Mouse (Mus musculus): ENCODE results near the gene Fkbp6.

Fkbp6 gene

DNA sequence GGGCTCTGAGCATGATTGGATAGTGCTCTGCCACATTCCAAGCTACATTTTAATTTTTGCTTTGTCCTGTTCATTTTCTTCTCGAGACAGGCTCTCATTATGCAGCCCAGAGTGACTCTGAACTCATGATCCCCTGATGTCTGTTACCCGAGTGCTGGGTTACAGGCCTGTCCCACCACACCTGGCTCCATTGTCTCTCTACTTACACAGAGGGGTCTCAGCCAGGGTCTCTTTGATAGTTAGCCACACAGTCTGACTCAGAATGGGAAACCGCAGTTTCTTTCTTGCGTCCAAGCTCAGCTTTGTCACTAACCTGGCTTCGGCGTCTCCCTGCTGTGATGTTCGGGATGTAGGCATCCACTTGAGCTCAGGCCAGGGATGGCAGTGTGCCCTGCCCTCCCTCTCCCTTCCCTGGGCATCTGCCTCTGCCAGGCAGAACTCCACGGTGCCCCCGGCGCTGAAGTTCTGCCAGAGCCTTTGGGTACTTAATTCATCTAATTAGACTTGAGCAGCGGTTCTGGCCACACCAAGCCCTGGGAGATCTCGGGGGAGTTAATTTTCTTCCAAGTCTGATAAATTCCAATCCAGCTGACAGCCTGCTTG lies 78.2 kb downstream of the Fkbp6 start:
- DNase-seq, result no peak

DNA sequence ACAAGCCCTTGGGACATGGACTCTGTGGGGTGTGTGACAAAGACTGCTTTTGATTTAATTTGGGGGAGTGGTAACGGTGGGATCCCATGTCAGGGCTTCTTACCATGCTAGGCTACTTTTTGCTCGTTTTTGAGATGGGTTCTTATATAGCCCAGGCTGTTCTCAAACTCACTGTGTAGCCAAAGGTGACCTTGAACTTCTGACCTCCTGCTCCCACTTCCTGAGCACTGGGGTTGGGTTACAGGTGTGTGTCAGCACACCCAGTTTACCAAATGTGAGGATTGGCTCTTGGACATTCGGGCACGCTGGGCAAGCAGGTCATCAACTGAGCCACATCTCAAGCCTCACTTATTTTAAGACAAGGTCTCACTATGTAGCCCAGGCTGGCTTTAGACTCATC lies 79.5 kb downstream of the Fkbp6 start:
- no peak for DNase-seq

DNA sequence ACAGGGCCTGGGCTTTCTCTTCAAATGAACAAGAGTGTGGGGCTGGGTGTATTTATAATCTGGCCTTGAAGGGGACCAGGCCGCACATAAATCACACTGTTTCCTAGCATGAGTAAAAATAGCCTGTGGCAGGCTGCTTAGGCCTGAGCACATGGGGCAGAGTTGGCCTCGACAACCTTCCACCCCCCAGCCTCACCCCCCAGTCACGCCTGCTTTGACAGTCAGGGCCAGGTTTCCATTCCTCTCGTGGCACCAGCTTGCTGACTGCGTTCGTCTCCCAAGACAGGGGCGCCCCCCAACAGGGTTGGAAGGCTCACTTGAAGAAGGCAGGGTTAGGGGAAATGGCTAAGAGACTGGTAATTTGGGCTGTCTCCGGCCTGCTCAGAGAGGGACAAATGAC lies 80.4 kb downstream of the Fkbp6 start:
- DNase-seq, result no peak

DNA sequence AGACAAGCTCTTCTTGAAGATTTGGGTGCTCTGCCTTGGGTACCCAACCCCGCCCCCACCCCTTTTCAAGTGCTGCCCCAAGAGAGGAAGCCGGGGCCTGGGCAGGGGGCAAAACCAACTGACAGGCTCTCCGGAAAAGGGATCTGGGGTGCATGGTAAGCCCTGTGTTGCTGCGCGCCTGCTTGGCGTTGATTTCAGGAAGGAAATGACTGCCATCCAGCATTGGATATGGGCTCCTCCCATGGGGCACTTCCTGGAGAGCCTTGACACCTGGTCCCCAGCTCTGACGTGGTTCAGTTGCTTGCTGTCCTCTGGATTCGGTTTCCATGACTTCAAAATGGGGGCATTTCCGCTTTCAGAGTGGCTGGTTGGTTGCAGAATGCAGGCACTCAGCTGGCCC lies 85.3 kb downstream of the Fkbp6 start:
- peak in 1 of 2 experiments; percentile 41 for DNase-seq

DNA sequence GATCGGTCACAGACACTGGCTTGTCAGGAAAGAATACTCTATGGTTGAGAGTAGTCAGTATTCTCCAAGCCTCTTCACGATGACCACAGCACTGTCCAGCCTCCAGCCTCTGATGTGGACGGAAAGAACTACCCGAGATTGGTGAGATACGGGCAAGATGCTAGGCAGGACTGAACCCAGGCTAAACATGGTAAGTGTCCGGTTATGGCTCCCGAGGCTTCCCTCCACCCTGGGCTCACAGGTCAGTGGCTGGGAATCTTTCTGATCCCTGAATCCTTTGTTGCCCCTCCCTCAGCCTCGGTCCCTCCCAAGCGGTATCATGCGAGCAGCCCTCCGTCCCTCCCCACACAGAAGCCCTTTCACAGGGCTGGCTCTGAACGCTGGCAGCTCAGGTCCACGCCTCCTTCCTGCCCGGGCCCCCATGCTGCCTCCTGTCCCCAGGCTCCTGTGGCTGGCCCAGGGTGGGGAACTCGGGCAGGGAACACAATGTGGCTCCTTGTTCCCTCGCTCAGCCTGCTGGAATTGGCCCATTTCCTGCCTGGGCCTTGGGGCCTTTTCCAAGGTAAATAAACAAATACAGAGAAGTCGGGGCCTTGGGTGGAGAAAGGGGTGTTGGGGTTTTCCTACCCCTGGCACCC lies 85.9 kb downstream of the Fkbp6 start:
- DNase-seq, result peak; percentile 47 to 60

DNA sequence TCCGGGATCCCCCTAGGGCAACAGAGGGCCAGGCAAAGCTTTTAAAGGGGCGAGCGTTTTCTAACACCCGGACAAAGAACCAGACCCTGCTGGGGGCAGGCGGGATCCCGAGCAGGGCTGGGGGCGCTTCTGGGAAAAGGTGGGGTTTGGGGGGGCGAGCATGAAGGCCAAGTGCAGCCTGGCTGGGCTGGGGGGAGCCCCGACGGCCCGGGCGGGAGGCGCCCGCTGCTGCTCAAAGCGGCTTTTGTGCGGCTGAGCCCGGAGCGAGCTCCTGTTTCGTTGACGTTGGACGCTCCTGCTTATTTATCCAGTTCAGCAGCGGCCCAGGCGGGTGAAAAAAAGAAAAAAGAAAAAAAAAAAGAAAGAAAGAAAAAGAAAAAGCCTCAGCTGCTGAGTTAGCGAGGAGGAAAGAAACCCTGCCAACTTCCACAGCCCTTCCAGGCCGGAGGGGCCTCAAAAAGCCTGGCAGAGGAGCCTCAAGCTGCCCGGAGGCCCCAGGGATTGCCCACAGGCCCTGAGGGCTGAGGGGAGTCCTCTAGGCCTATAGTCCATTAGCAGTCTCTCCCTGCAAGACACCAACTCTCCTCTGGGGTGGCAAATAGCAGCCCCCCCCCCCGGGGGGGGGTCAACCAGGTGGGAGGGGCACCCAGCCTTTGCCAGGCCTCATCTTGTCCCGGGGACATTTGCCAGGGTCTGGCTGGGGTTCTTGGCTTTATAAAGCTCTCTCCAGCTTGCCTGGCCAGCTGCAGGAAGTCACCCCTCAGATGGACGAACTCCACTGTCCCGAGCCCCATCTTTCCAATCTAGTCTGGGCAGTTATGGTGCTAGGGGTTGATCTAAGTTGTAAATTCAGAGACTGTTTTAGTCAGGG lies 91.3 kb downstream of the Fkbp6 start:
- no peak for DNase-seq

DNA sequence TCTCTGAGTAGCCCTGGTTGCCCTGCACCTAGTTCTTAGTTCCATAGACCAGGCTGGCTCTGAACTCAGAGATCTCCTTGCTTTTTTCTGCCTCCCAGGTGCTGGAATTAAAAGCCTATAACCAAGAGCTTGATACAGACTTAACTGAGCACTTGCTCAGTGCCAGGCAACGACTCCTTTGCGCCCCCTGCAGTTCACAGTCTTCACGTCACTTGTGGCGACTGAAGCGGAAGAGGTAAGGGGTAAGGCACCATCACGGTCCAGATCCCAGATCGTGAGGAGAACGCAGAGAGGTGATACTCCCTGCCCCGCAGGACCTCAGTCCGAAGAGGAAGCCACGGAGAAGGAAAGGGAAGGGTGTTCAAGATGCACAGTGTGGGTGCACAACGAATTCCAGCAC lies 92.3 kb downstream of the Fkbp6 start:
- no peak for DNase-seq

DNA sequence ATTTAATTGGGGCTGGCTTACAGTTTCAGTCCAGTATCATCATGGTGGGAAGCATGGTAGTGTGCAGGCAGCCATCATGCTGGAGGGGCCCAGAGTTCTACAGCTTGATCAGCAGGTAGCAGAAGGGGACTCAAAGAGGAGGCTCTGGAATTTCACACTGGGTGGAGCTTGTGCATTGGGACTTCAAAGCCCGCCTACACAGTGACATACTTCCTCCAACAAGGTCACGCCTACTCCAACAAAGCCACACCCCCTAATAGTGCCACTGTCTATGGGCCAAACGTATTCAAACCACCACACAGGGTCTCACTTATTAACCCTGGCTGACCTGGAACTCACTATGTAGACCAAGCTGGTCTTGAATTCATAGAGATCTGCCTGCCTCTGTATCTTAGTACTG lies 93.7 kb downstream of the Fkbp6 start:
- DNase-seq, result no peak

DNA sequence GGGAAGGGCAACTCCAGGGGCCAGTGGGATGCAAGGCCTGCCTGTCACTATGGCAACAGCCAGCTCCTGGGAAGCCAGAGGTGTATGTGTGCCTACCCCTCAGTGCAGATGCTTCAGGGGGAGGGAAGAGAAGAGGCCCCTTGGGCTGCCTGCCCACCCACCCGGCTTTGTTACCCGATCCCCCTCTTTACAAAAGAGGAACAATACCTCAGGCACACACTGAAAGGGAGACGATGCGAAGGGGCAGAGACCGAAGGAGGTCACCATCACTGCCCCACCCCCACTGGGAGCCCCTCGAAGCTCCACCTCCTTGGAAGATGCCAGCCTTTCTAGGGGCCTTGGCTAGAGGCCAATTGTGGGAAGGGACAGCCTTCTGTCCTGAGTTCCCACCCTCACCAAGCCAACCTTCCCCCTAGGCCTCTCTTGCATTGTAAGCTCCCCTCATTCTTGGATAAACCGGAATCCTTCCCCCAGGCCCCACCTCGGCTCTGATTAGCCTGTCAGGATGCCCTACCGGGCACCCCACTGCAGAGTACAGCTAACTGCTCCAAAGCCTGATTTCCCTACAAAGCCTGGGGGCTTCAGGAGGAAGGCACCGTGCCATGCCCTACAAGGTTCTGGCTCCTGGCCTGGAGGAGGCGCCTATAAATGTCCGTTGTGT lies 96.0 kb downstream of the Fkbp6 start:
- DNase-seq, result no peak

DNA sequence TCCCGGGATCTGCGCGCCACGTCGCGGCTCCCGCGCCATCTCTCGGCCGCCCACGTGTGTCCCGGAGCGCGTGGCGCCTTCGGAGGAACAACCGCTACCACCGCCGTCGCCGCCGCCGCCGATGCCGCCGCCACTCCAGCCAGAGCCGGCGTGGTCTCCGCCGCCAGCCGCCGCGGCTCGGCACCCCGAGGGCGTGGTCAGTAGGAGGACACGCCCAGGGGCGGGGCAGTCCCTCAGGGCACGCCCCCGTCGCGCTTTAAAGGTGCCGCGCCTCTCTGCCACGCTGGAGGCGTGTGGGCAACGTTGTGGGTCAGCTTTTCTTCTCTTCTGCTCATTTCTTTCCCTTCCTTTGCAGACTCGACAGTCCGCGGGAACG lies 98.8 kb downstream of the Fkbp6 start, which contains the start of gene Fzd9:
Fzd9 (minus strand) TSS at position 152 of the 376 bp plus-strand sequence.
- peak; percentile 70 to 72 for DNase-seq

DNA sequence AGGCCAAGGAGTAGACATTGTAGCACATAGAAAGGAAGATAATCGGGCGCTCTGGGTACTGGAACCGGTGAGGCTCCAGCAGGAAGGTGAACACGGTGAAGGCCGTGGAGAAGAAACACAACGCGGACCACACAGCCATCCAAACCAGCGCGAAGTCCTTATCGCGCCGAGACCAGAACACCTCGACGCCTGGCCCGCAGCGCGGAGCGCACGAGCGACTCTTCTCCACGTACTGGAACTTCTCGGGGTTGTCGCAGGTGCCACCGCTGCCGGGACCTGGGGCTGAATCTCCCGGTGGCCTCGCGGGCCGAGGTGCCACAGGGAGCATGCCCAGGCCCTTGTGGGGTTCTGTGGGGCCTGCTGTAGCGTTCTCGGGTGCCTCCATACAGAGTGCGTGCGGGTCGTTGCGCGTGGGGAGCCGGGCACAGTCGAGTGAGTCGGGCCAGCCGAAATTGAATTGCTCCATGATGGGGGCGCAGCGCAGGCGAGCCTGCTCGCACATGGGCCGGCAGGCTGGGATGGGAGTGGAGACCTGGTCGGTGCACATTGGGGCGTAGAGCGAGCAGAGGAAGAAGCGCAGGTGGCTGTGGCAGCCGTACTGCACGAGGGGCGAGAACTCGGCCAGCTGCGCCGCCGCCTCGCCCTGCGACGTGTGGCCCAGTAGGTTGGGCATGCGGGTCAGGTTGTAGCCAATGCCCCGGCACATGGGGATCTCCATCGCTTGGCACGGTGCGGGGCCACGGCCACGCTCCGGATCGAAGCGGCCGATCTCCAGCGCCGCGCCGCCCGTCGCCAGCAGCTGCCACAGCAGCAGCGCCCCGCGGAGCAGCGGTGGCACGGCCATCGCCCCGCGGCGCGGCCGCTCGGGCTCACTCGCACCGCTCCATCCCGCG lies 99.4 kb downstream of the Fkbp6 start:
- no peak for DNase-seq

DNA sequence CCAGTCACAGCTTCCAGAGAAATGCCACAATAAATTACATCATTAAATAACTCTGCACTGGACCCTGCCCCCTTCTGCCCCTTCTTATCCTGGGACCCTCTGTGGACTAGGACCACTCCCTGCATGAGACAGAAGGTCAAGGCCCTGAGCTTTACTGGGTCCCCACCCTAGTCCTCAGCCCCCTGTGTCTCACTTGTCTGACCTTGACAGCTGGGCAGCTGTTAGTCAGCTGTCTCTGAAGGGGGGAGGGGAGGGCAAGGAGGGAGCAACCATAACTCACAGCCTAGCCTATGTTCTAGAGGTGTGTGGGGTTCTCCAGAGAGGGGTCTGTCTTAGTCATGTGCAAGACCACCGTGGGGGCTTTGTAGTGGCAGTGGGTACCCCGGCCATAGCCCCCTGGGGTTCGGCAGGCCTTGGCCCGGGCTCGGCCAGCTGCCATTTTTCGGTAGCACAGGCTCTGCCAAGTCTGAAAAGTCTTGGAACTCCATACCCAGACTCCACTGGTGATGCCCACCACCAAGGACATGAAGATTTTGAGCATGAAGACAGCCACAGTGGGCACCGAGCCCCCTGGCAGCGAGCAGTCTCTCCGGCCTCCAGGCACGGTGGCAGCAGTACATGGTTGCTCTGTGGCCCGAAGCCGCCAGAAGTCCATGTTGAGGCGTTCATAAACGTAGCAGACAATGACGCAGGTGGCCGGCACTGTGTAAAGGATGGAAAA lies 100.7 kb downstream of the Fkbp6 start:
- DNase-seq, result no peak

DNA sequence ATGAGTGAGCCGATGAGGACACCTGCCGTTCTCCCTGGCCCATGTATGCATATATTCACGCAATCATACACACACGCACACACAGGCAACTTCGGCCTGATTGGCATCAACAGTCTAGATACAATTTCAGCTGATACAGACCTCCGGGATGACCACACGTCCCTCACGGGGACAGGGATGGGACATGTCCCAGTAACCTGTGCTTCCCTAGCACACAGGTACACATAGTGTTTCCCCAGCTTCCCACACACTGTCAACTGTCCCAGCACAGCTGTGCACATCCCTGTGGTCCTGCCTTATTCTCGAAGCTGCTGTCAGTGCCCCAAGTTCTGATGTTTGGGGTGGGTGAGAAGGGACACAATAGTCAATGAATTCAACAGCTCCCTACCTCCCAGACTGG lies 102.5 kb downstream of the Fkbp6 start:
- DNase-seq, result no peak

DNA sequence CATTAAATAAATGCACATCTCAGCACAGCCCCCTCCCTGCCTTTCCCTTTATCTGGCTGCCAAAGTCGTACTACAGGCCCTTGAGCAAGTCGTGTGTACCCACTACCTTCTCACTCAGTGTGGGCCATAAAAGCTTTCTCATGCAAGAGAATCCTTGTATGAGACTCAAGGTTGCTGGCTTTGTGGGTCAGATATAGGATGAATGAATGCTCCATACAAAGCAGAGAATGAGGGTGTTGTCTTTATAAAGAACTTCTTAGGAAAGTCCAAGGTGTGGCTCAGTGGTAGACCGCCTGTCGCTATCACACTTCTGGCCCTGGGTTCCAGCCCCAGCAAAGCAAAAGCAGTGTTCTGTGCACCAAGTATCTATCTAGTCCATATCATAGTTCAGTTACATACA lies 103.3 kb downstream of the Fkbp6 start:
- DNase-seq, result no peak

DNA sequence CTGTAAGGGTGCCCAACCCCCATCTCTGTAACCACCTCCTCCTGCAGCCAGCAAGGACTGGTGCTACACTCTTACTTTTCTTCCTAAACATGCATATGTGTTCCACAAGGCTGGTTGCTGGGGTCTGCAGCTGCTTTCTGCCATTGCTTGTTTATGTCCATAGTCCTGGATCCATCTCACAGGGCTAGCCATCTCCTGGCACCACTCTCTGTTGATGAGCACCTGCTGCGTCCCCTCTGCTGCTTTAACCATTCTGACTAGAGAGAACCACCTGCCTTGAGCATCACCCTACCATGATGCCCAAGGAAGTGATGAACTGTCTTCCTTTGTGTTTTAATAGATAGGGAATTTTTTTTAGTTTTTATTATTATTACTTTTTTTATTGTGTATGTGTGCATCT lies 106.7 kb downstream of the Fkbp6 start:
- DNase-seq, result no peak

DNA sequence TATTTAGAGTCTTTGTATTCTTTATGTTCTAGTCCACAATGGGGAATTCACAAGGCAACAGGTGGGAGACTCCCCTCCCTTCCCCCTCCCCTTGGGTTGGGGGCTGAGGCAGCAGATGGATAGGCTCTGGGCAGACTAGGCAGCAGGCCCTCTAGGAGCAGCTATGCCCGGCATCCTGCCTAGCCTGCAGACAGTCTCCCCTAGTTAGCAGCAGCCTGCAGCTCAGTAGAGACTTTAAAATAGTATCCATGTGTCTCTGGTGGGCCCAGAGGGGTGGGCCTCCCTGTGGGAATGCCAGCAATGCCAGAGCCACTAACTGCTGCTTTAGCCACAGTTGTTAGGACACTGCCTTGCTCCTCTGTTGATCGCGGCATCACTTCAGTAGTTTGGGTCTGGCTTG lies 107.2 kb downstream of the Fkbp6 start:
- no peak for DNase-seq

DNA sequence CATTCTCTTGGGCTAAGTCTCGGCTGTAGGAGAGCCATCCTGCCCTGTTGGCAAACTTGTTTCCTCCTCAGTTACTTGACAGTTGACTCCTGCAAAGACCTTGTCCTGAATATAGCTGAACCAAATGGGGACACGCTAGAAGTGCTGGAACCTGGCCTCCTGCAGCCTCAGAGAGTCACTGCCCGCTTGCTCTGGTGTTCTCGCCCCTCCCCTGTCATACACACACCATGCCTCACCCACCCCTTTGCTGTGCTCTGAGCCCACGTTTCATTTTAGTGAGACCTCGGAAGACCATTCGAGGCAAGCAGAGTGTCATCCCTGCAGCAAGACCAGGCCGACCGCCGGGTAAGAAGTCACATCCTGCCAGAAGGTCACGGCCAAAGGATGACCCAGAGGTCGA lies 107.7 kb downstream of the Fkbp6 start:
- DNase-seq, result no peak

Data from lung, adult 18-20 months (tissue).